ENCODE assay signal across 10 mouse cellular contexts in the genomic region with DNA sequence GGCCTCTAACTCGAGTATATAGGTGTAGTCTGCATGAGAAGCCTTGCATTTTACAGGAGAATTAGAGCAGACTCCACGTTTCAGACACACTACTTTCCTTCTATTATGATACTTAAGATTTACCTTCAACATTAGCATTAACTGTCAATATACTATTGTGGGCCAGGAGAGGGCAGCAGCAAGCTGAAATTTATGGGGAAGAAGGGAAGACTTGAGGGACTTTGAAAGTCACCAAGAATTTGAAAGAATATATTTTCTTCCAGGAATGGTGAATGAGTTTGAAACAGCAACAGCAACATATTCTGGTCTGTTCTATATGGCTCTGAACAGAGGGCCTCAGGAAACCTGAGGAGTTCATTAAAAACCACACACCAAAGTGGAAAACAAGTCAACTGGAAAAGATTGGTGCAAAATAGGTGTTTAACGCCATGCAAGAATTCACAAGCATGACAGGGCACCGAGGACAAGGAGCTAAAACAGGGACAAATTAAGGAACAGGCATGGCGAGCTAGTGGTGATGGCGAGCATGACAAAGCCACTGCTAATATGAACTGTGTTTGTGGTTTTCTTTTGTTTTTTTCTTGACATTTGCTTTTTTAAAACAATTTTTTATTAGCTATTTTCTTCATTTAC.
DNase-seq lines count a peak whose midpoint lies in the region; ATAC-seq lines count a peak whose summit lies in the region.
"Had no signal": no experiment of that assay in that cellular context is flagged by ENCODE, and none has a peak within 500 bp of the region (broad histone marks: within the 10 kb centered on the region; RNA-seq: fewer than 3 reads in every experiment).

No protein-coding gene starts in this region.

- no peaks in the 10 kb centered on the region for H3K9me3 ChIP-seq in neural tube, embryonic 11.5 days (ENCODE audit: control insufficient read depth, low read length)
- H3K9me3 ChIP-seq: heart, embryonic 13.5 days; lung, embryonic 15.5 days had no signal

- WGBS in neural tube, embryonic 11.5 days: 58% methylated on average over 6 of the region's 6 CpGs

- H3K4me2 ChIP-seq in neural tube, embryonic 11.5 days (ENCODE audit: low read depth): no peak overlapping the region
- H3K4me2 ChIP-seq: heart, embryonic 13.5 days; lung, embryonic 15.5 days had no signal

- no peak overlapping the region for H3K27ac ChIP-seq in neural tube, embryonic 11.5 days (ENCODE audit: low read depth, low read length)
- H3K27ac ChIP-seq: heart, embryonic 13.5 days; lung, embryonic 15.5 days had no signal

- no peak for ATAC-seq in neural tube, embryonic 11.5 days (ENCODE audit: insufficient read depth, low FRiP score, low TSS enrichment)
- no peak for ATAC-seq in erythroblast, adult 5-6 weeks (replicated peaks; ENCODE audit: low FRiP score, poor library complexity, severe bottlenecking)

- no peaks in the 10 kb centered on the region for H3K4me1 ChIP-seq in neural tube, embryonic 11.5 days (ENCODE audit: control insufficient read depth, insufficient read depth, low read length)
- H3K4me1 ChIP-seq: heart, embryonic 13.5 days; lung, embryonic 15.5 days had no signal

- H3K4me3 ChIP-seq in neural tube, embryonic 11.5 days (ENCODE audit: low read depth, low read length): no peak overlapping the region
- H3K4me3 ChIP-seq: heart, embryonic 13.5 days; lung, embryonic 15.5 days had no signal

- no peaks in the 10 kb centered on the region for H3K36me3 ChIP-seq in neural tube, embryonic 11.5 days (ENCODE audit: control insufficient read depth, insufficient read depth, low read length)
- H3K36me3 ChIP-seq: heart, embryonic 13.5 days; lung, embryonic 15.5 days had no signal

- DNase-seq in heart, adult 11 months: peak; percentile 30
- no peak for DNase-seq in heart, adult 9 months (ENCODE audit: low spot score in 2 of 2)
- DNase-seq in 3T3-L1 (ENCODE audit: low read depth, low spot score) (peak; percentile 77), ZHBTc4 (ENCODE audit: low read depth, low spot score) (peak; percentile 50)
- peak; percentile 5 for DNase-seq in hindlimb bud, embryonic 11.5 days (ENCODE audit: extremely low spot score, low read depth, low spot score)
- peak; percentile 46 for DNase-seq in neural tube, embryonic 11.5 days (ENCODE audit: low spot score)
- no peak for DNase-seq in heart, adult 8-10 months (ENCODE audit: low spot score)

- no peaks in the 10 kb centered on the region for H3K27me3 ChIP-seq in neural tube, embryonic 11.5 days (ENCODE audit: control insufficient read depth, insufficient read depth, low read length)
- H3K27me3 ChIP-seq: heart, embryonic 13.5 days; lung, embryonic 15.5 days had no signal

- H3K9ac ChIP-seq in neural tube, embryonic 11.5 days (ENCODE audit: low read length): no peak overlapping the region
- H3K9ac ChIP-seq: heart, embryonic 13.5 days; lung, embryonic 15.5 days had no signal

Comparison
In these comparisons a context has a peak if more than half of its experiments do, and no peak if none do; other contexts are left out.
1. DNase-seq: peak in heart, adult 11 months (single experiment), 3T3-L1 (single experiment), ZHBTc4 (single experiment), hindlimb bud, embryonic 11.5 days (single experiment) and neural tube, embryonic 11.5 days (single experiment); none in heart, adult 9 months (0 of 2) and heart, adult 8-10 months (single experiment).